In genomic region chr7:45182606-45183005, GRCm38 (mm10) we compare ENCODE assay signal across 10 mouse cellular contexts. TPM values are rescaled to one million over a fixed set of nuclear protein-coding genes. Genes with fewer than 3 reads are reported as not detected.
DNase-seq lines count a peak whose midpoint lies in the region; ATAC-seq and TF ChIP-seq lines count a peak whose summit lies in the region.
"Had no signal": no experiment of that assay in that cellular context is flagged by ENCODE, and none has a peak within 500 bp of the region (broad histone marks: within the 10 kb centered on the region; RNA-seq: fewer than 3 reads in every experiment).

No protein-coding gene starts in this region.

- TF ChIP-seq EP300 in ES-Bruce4 (IDR thresholded peaks at IDR 0.05; ENCODE audit: insufficient read depth, low read depth, low read length): no peak

- TF ChIP-seq CTCF in ES-Bruce4 (IDR thresholded peaks at IDR 0.05; ENCODE audit: low read depth, low read length): no peak

- H3K4me2 ChIP-seq in liver, embryonic 13.5 days: peak overlapping the region; percentile 64

- H3K27me3 ChIP-seq in ES-Bruce4 (ENCODE audit: control insufficient read depth, insufficient read depth, low read length, poor library complexity, severe bottlenecking): no peaks in the 10 kb centered on the region; the same call in 1 of the 2 replicates
- peaks cover 99% of the 10 kb centered on the region for H3K27me3 ChIP-seq in liver, embryonic 13.5 days

- ATAC-seq in hematopoietic stem cell, adult 5-6 weeks (replicated peaks in 1 of 2; ENCODE audit: insufficient read depth in 1 of 2, low FRiP score in 2 of 2, low TSS enrichment in 1 of 2, low read depth in 1 of 2, poor library complexity in 2 of 2, severe bottlenecking in 2 of 2): peak; percentile 2 to 3; a peak in 1 of 4 replicates
- no peak for ATAC-seq in liver, embryonic 13.5 days (ENCODE audit: low read depth)

- DNase-seq in cerebellum, adult 9-10 months: peak; percentile 51
- DNase-seq in cerebellum, adult 8-10 months: no peak
- DNase-seq in liver, embryonic 13.5 days: no peak
- DNase-seq in adrenal gland, postnatal 25 days: no peak
- DNase-seq in frontal cortex, adult 2 months (ENCODE audit: extremely low spot score in 1 of 2, low spot score in 1 of 2): no peak
- DNase-seq in layer of hippocampus, adult 18-20 months (ENCODE audit: low spot score in 2 of 2): no peak

- H3K4me1 ChIP-seq in ES-Bruce4 (ENCODE audit: control insufficient read depth, insufficient read depth, low read length): no peaks in the 10 kb centered on the region
- H3K4me1 ChIP-seq in liver, embryonic 13.5 days (replicated peaks): peaks cover 17% of the 10 kb centered on the region

- H3K9ac ChIP-seq in ES-Bruce4 (ENCODE audit: low read depth, poor library complexity, severe bottlenecking): peak overlapping the region; percentile 58
- no peak overlapping the region for H3K9ac ChIP-seq in liver, embryonic 13.5 days

- 18% methylated on average over 11 of the region's 11 CpGs for WGBS in liver, embryonic 13.5 days (ENCODE audit: insufficient replicate concordance)

- no peaks in the 10 kb centered on the region for H3K36me3 ChIP-seq in ES-Bruce4 (ENCODE audit: control insufficient read depth, insufficient read depth, low read length, poor library complexity, severe bottlenecking)
- H3K36me3 ChIP-seq in liver, embryonic 13.5 days: no peaks in the 10 kb centered on the region

- H3K9me3 ChIP-seq in ES-Bruce4 (replicated peaks; ENCODE audit: control insufficient read depth, insufficient read depth, low read length, poor library complexity, severe bottlenecking): no peaks in the 10 kb centered on the region
- no peaks in the 10 kb centered on the region for H3K9me3 ChIP-seq in liver, embryonic 13.5 days (replicated peaks)

- TF ChIP-seq POLR2A in ES-Bruce4 (IDR thresholded peaks at IDR 0.05; ENCODE audit: insufficient read depth, low read length): no peak

- no peak overlapping the region for H3K27ac ChIP-seq in ES-Bruce4 (ENCODE audit: insufficient read depth, low read length)
- no peak overlapping the region for H3K27ac ChIP-seq in liver, embryonic 13.5 days

- H3K4me3 ChIP-seq in ES-Bruce4 (ENCODE audit: low read depth, low read length): peak overlapping the region; percentile 57
- peak overlapping the region; percentile 42 for H3K4me3 ChIP-seq in liver, embryonic 13.5 days (replicated peaks)

RNA-seq across cellular contexts. Expression of gene Pth2, which starts 1.8 kb away (rescaled TPM):
- polyA plus RNA-seq in ES-Bruce4 (2011; ENCODE audit: insufficient read depth, insufficient read length, low read depth, missing spikeins): not detected in 2 replicates
- not detected in 2 replicates for total RNA-seq in hematopoietic stem cell, adult 5-6 weeks (2017)
- polyA plus RNA-seq in liver, embryonic 13.5 days (2015; fragmentation: Nextera tagmentation; extraction: Ambion mirVana): not detected in 2 replicates
- total RNA-seq in adrenal gland, postnatal 25 days (2021): not detected in 2 replicates
- polyA plus RNA-seq in frontal cortex, adult 2 months (2012; rRNA removed): 0.90 and 1.4 TPM in 2 replicates
- total RNA-seq in layer of hippocampus, adult 18-20 months (2021): not detected
- polyA plus RNA-seq: C2C12; gonadal fat pad, adult 2 months had no signal

RNA-seq across cellular contexts. Expression of gene Gfy, which starts 3.2 kb away (rescaled TPM):
- 0.68 and 1.2 TPM in 2 replicates for polyA plus RNA-seq in ES-Bruce4 (2011; ENCODE audit: insufficient read depth, insufficient read length, low read depth, missing spikeins)
- not detected in 2 replicates for total RNA-seq in hematopoietic stem cell, adult 5-6 weeks (2017)
- not detected in 2 replicates for polyA plus RNA-seq in liver, embryonic 13.5 days (2015; fragmentation: Nextera tagmentation; extraction: Ambion mirVana)
- total RNA-seq in adrenal gland, postnatal 25 days (2021): not detected in 2 replicates
- polyA plus RNA-seq in frontal cortex, adult 2 months (2012; rRNA removed): 0.96 and 3.7 TPM in 2 replicates
- total RNA-seq in layer of hippocampus, adult 18-20 months (2021): under 1 TPM in 1 of 2 experiments, not detected in 1; 0.18 TPM
- polyA plus RNA-seq: C2C12; gonadal fat pad, adult 2 months had no signal

RNA-seq across cellular contexts. Expression of gene Slc17a7, which starts 18.9 kb away (rescaled TPM):
- polyA plus RNA-seq in ES-Bruce4 (2011; ENCODE audit: insufficient read depth, insufficient read length, low read depth, missing spikeins): 0.94 and 1.6 TPM in 2 replicates
- 1.0 TPM in 1 of 2 replicates, not detected in the other for total RNA-seq in hematopoietic stem cell, adult 5-6 weeks (2017)
- not detected in 2 replicates for polyA plus RNA-seq in liver, embryonic 13.5 days (2015; fragmentation: Nextera tagmentation; extraction: Ambion mirVana)
- total RNA-seq in adrenal gland, postnatal 25 days (2021): 0.15 and 0.33 TPM in 2 replicates
- polyA plus RNA-seq in frontal cortex, adult 2 months (2012; rRNA removed): 858 and 911 TPM in 2 replicates
- 1,000 to 10,000 TPM; 1,340 to 1,403 TPM for total RNA-seq in layer of hippocampus, adult 18-20 months (2021)

RNA-seq across cellular contexts. Expression of gene Ccdc155, which starts 22.1 kb away (rescaled TPM):
- 2.2 and 2.6 TPM in 2 replicates for polyA plus RNA-seq in ES-Bruce4 (2011; ENCODE audit: insufficient read depth, insufficient read length, low read depth, missing spikeins)
- 0.60 and 0.75 TPM in 2 replicates for total RNA-seq in hematopoietic stem cell, adult 5-6 weeks (2017)
- polyA plus RNA-seq in liver, embryonic 13.5 days (2015; fragmentation: Nextera tagmentation; extraction: Ambion mirVana): 0.07 and 0.14 TPM in 2 replicates
- total RNA-seq in adrenal gland, postnatal 25 days (2021): 0.12 TPM in 1 of 2 replicates, not detected in the other
- polyA plus RNA-seq in frontal cortex, adult 2 months (2012; rRNA removed): 4.1 TPM in 2 replicates
- 1 to 10 TPM; 2.2 to 3.4 TPM for total RNA-seq in layer of hippocampus, adult 18-20 months (2021)
- polyA plus RNA-seq: C2C12 had no signal

RNA-seq across cellular contexts. Expression of gene Aldh16a1, which starts 28.2 kb away (rescaled TPM):
- polyA plus RNA-seq in ES-Bruce4 (2011; ENCODE audit: insufficient read depth, insufficient read length, low read depth, missing spikeins): 36.9 and 44.2 TPM in 2 replicates
- 25.0 and 32.6 TPM in 2 replicates for total RNA-seq in hematopoietic stem cell, adult 5-6 weeks (2017)
- polyA plus RNA-seq in liver, embryonic 13.5 days (2015; fragmentation: Nextera tagmentation; extraction: Ambion mirVana): 28.0 and 30.3 TPM in 2 replicates
- 79.2 and 106 TPM in 2 replicates for total RNA-seq in adrenal gland, postnatal 25 days (2021)
- 10.1 and 10.8 TPM in 2 replicates for polyA plus RNA-seq in frontal cortex, adult 2 months (2012; rRNA removed)
- 10 to 100 TPM; 11.4 to 16.3 TPM for total RNA-seq in layer of hippocampus, adult 18-20 months (2021)

Comparison
In these comparisons a context has a peak if more than half of its experiments do, and no peak if none do; other contexts are left out.
1. RNA of gene Slc17a7, which starts 18.9 kb away (total RNA-seq): 1,340 to 1,403 TPM in layer of hippocampus, adult 18-20 months; 0.15 to 0.33 TPM in adrenal gland, postnatal 25 days and 1.0 TPM in hematopoietic stem cell, adult 5-6 weeks; every median in the first group is over 100 times any median in the second.